Mouse (Mus musculus): ENCODE measurements at regions not wholly inside any gene's neighbourhood (a gene's known extent, or its start where the extent isn't known, plus 50 kb on each side); places are given as distances from the start of the nearest gene placed in this dataset.

DNA sequence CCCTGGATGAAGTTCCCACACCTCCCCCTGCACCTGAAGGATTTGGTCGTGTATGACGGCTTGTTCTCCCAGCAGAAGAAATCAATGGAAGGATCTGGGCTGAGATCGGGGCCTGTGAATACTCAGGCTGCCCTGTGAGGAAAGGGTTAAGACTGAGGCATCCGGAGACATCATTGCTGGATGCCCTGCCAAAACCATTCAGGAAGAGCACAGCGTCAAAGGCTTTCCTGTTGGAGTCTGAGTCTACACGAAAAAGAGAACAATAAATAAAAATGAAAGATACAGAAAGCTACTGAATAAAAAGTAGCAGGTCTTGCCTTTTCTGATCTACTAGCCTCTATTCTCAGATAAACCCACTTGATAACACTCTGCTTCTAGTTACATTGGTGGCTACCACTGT, 248.4 kb downstream of the Rps29 start:
- WGBS, result 48% methylated on average over 6 of the region's 6 CpGs
- TF ChIP-seq POLR2A (IDR thresholded peaks at IDR 0.05; ENCODE audit: insufficient read depth, low read depth, low read length), result no peak
- no peak for TF ChIP-seq CTCF (IDR thresholded peaks at IDR 0.05; ENCODE audit: insufficient read depth, low read depth, low read length)
- H3K4me1 ChIP-seq (ENCODE audit: control insufficient read depth, insufficient read depth, low read length), result no peaks in the 10 kb centered on the region
- H3K4me3 ChIP-seq (ENCODE audit: insufficient read depth, low read depth, low read length), result no peak overlapping the region
- no peak overlapping the region for H3K27ac ChIP-seq (ENCODE audit: insufficient read depth, low read depth, low read length)

DNA sequence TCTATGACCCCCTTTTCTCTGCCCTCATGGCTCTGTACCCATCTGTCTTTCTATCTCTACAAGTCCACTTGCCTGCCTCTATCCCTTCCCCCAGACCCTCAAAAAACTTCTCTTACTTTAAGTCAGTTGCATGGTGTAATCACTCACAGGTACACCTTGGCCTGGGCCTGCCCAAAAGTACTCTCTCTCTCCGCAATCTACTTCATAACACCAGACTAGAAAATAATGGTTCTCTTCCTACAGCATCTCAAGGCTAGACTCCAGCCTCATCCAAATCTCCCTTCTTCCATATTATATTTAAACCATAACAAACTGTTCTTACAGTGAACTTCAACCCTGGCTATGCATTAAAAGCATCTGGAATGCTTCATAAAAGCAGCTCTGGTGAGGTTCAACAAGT, 254.2 kb downstream of the Rps29 start:
- 98% methylated on average over 1 of the region's 1 CpGs for WGBS
- no peak overlapping the region for H3K4me3 ChIP-seq (ENCODE audit: insufficient read depth, low read depth, low read length)
- H3K4me1 ChIP-seq (ENCODE audit: control insufficient read depth, insufficient read depth, low read length), result no peaks in the 10 kb centered on the region
- TF ChIP-seq POLR2A (IDR thresholded peaks at IDR 0.05; ENCODE audit: insufficient read depth, low read depth, low read length), result no peak
- no peak for TF ChIP-seq CTCF (IDR thresholded peaks at IDR 0.05; ENCODE audit: insufficient read depth, low read depth, low read length)
- H3K27ac ChIP-seq (ENCODE audit: insufficient read depth, low read depth, low read length), result no peak overlapping the region

- Histone ChIP-seq H3K4me1 (ENCODE audit: control insufficient read depth, insufficient read depth, low read length) (no peaks in the 10 kb centered on the region), H3K4me3 (ENCODE audit: insufficient read depth, low read depth, low read length) (no peak overlapping the region), H3K27ac (ENCODE audit: insufficient read depth, low read depth, low read length) (no peak overlapping the region)
- WGBS, result 94% methylated on average over 3 of the region's 3 CpGs
- no peak for TF ChIP-seq POLR2A (IDR thresholded peaks at IDR 0.05; ENCODE audit: insufficient read depth, low read depth, low read length)
Observed at GRCm38 (mm10) chr12:68889141-68889540, 269.8 kb downstream of the Rps29 start.

GRCm38 (mm10) chr12:68882503-68882902, 276.5 kb downstream of the Rps29 start:
- no peak for TF ChIP-seq CTCF (IDR thresholded peaks at IDR 0.05; ENCODE audit: insufficient read depth, low read depth, low read length)
- no peak for TF ChIP-seq POLR2A (IDR thresholded peaks at IDR 0.05; ENCODE audit: insufficient read depth, low read depth, low read length)
- Histone ChIP-seq H3K4me1 (ENCODE audit: control insufficient read depth, insufficient read depth, low read length) (peaks cover 2% of the 10 kb centered on the region; the same call in 1 of the 2 replicates), H3K4me3 (ENCODE audit: insufficient read depth, low read depth, low read length) (no peak overlapping the region), H3K27ac (ENCODE audit: insufficient read depth, low read depth, low read length) (no peak overlapping the region)
- 59% methylated on average over 6 of the region's 6 CpGs for WGBS

DNA sequence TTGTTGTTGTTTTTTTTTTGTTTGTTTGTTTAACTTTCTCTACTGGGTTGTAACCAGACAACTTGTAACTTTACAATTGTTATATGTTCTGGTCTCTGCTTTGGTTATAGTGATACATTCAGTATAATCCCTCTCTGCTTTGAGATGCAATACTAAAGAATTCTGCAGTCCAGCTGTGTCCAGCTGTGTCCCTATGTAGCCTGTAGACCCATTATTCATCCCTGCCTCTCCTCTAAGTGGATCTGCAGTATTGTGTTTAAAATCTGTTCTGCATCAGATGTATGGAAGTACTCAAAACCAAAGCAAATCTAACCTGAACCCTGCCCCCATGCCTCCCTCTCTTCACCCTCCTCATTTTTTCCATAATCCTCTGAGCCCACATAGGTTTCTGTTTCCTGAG, 279.6 kb downstream of the Rps29 start:
- Histone ChIP-seq H3K27ac (ENCODE audit: insufficient read depth, low read depth, low read length) (no peak overlapping the region), H3K4me3 (ENCODE audit: insufficient read depth, low read depth, low read length) (no peak overlapping the region), H3K4me1 (ENCODE audit: control insufficient read depth, insufficient read depth, low read length) (peaks cover 2% of the 10 kb centered on the region; the same call in 1 of the 2 replicates)
- TF ChIP-seq POLR2A (IDR thresholded peaks at IDR 0.05; ENCODE audit: insufficient read depth, low read depth, low read length), result no peak
- no peak for TF ChIP-seq CTCF (IDR thresholded peaks at IDR 0.05; ENCODE audit: insufficient read depth, low read depth, low read length)

DNA sequence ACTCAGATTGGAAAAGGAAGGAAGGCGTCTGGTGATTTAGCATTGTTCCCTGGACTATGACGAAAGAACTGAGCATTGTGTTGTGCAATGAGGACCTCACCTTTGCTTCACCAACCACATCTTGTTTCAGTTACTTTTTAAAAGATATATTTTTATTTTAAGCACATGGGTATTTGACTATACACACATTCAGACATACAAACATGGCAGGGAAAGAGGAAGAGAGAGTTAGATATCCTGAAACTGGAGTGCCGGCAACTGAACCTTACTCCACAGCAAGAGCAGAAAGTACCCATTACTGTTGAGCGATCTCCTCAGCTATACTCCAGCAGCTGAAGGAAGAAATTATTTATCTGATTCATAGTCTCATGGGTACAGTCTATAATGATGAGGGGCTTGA, 287.7 kb downstream of the Rps29 start:
- WGBS, result 97% methylated on average over 4 of the region's 4 CpGs
- H3K4me1 ChIP-seq (ENCODE audit: control insufficient read depth, insufficient read depth, low read length), result no peaks in the 10 kb centered on the region
- H3K27ac ChIP-seq (ENCODE audit: insufficient read depth, low read depth, low read length), result no peak overlapping the region
- TF ChIP-seq POLR2A (IDR thresholded peaks at IDR 0.05; ENCODE audit: insufficient read depth, low read depth, low read length) (no peak), CTCF (IDR thresholded peaks at IDR 0.05; ENCODE audit: insufficient read depth, low read depth, low read length) (no peak)
- H3K4me3 ChIP-seq (ENCODE audit: insufficient read depth, low read depth, low read length), result no peak overlapping the region

DNA sequence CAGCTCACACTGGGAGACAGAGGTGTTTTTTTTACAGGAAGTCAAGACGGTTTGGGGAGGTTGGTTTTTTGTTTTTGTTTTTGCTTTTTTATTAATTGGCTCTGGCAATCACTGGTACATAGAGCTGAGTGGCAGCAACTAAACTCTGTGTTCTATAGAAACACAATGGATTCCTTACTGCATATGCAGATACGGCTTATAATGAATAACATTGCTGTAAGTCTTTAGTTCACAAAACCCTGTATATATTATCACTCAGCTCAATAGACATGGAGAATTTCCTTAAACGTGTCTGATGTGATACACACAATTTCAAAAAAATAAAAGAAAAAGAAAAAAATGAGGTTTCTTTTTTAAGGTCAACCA, 296.0 kb downstream of the Rps29 start:
- Histone ChIP-seq H3K4me1 (ENCODE audit: control insufficient read depth, insufficient read depth, low read length) (no peaks in the 10 kb centered on the region), H3K27ac (ENCODE audit: insufficient read depth, low read depth, low read length) (no peak overlapping the region), H3K4me3 (ENCODE audit: insufficient read depth, low read depth, low read length) (no peak overlapping the region)
- no peak for TF ChIP-seq POLR2A (IDR thresholded peaks at IDR 0.05; ENCODE audit: insufficient read depth, low read depth, low read length)
- no peak for TF ChIP-seq CTCF (IDR thresholded peaks at IDR 0.05; ENCODE audit: insufficient read depth, low read depth, low read length)
- WGBS, result 61% methylated on average over 3 of the region's 3 CpGs

- no peak overlapping the region for H3K27ac ChIP-seq (ENCODE audit: insufficient read depth, low read depth, low read length)
- 43% methylated on average over 5 of the region's 5 CpGs for WGBS
- TF ChIP-seq POLR2A (IDR thresholded peaks at IDR 0.05; ENCODE audit: insufficient read depth, low read depth, low read length) (no peak), CTCF (IDR thresholded peaks at IDR 0.05; ENCODE audit: insufficient read depth, low read depth, low read length) (no peak)
- H3K4me3 ChIP-seq (ENCODE audit: insufficient read depth, low read depth, low read length), result no peak overlapping the region
- no peaks in the 10 kb centered on the region for H3K4me1 ChIP-seq (ENCODE audit: control insufficient read depth, insufficient read depth, low read length)
Observed at GRCm38 (mm10) chr12:68862313-68862990, 296.5 kb downstream of the Rps29 start.

GRCm38 (mm10) chr12:68860332-68860731, 298.7 kb downstream of the Rps29 start:
- 83% methylated on average over 2 of the region's 2 CpGs for whole genome bisulfite sequencing

More at GRCm38 (mm10) chr12:68860332-68860731, 298.7 kb downstream of the Rps29 start:
- TF ChIP-seq POLR2A (IDR thresholded peaks at IDR 0.05; ENCODE audit: insufficient read depth, low read depth, low read length) (no peak), CTCF (IDR thresholded peaks at IDR 0.05; ENCODE audit: insufficient read depth, low read depth, low read length) (no peak)
- Histone ChIP-seq H3K4me1 (ENCODE audit: control insufficient read depth, insufficient read depth, low read length) (no peaks in the 10 kb centered on the region), H3K27ac (ENCODE audit: insufficient read depth, low read depth, low read length) (no peak overlapping the region), H3K4me3 (ENCODE audit: insufficient read depth, low read depth, low read length) (no peak overlapping the region)
